Mouse (Mus musculus): ENCODE measurements around the gene Plcb3.

DNA sequence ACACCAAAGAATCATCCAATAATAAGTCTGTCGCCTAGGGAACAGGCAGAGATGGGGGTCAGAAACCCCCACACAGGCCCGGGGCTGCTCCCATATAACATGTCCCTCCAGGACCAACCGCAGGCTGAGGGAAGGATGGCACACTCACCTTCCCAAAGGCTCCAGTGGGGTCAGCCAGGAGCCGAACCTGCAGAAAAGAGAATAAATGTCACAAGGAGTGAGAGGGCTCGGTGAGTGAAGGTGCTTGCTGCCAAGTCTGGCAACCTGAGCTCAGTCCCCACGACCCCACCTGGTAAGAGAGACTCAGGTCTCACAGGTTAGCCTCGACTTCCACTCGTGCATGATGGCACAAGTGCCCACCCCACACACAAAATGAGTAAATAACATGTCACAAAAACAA is 69.2 kb downstream of the Plcb3 start:
- TF ChIP-seq CTCF (IDR thresholded peaks at IDR 0.05; ENCODE audit: low read depth, low read length) (no peak), POLR2AphosphoS5 (IDR thresholded peaks at IDR 0.05; ENCODE audit: insufficient replicate concordance, low read depth, low read length) (no peak), GATA2 (IDR thresholded peaks at IDR 0.05; ENCODE audit: borderline replicate concordance, low read depth, low read length) (no peak), TAL1 (conservative IDR thresholded peaks at IDR 0.05; ENCODE audit: low read depth, low read length) (no peak)
